Mouse (Mus musculus) embryonic facial prominence, embryonic 10.5 days (tissue): Measurements from ENCODE around the gene Nxnl1. TPM values are rescaled to one million over a fixed set of nuclear protein-coding genes. Genes with fewer than 3 reads are reported as not detected.
"Not testable (repeated sequence)": the region's sequence is repeated elsewhere in the genome, so short reads cannot be mapped to it uniquely, and the experiment has no call there.

Experiments used
- DNase-seq: peaks from one replicate; pipeline ENCODE4 v3.0.0-alpha.2; 2017; ENCODE audit warnings: low spot score
- H3K27ac ChIP-seq: fragments of 300-500 bp; sonication (generic); replicated peaks from 2 replicates; pipeline ENCODE4 v1.5.1; 2016; ENCODE audit warnings: mild to moderate bottlenecking
- H3K27me3 ChIP-seq: fragments of 300-500 bp; sonication (generic); replicated peaks from 2 replicates; pipeline ENCODE4 v1.6.1; 2016; ENCODE audit warnings: low read depth, mild to moderate bottlenecking; ENCODE audit not compliant: poor library complexity, severe bottlenecking
- H3K36me3 ChIP-seq: fragments of 300-500 bp; sonication (generic); replicated peaks from 2 replicates; pipeline ENCODE4 v1.6.1; 2016; ENCODE audit warnings: mild to moderate bottlenecking, moderate library complexity
- H3K4me1 ChIP-seq: fragments of 300-500 bp; sonication (generic); 2 replicates; pipeline ENCODE4 v1.6.1; 2016
- H3K4me3 ChIP-seq: fragments of 300-500 bp; sonication (generic); 2 replicates; pipeline ENCODE4 v1.5.1; 2016; ENCODE audit warnings: mild to moderate bottlenecking, moderate library complexity
- H3K9me3 ChIP-seq: fragments of 300-500 bp; sonication (generic); 2 replicates; pipeline ENCODE4 v1.6.1; 2016; ENCODE audit warnings: mild to moderate bottlenecking
- WGBS: fragments of 180-500 bp; shearing (Covaris S2); methylation state at CpG from one replicate; pipeline ENCODE4 v1.1.7; 2016; 5-methylcytosine and 5-hydroxymethylcytosine counted together
- polyA plus RNA-seq: library from polyadenylated mRNA; unstranded; fragments of >200 nt; fragmentation: Nextera tagmentation; extraction: Ambion mirVana; gene quantifications from 2 replicates; pipeline ENCODE4 v1.2.1, GENCODE M21; 2016

The Nxnl1 gene
- polyA plus RNA-seq, 1 experiment from 2014 or later, result 0.15 TPM

GRCm38 (mm10) chr8:71542632-71543343 lies 23.6 kb downstream of the Nxnl1 start, which contains the start of gene Mvb12a:
Mvb12a (plus strand) TSS chr8:71542922.
- Histone ChIP-seq H3K4me1 (peaks cover 17% of the 10 kb centered on the region), H3K27ac (peak within 1 kb of the TSS; percentile 82)

DNA sequence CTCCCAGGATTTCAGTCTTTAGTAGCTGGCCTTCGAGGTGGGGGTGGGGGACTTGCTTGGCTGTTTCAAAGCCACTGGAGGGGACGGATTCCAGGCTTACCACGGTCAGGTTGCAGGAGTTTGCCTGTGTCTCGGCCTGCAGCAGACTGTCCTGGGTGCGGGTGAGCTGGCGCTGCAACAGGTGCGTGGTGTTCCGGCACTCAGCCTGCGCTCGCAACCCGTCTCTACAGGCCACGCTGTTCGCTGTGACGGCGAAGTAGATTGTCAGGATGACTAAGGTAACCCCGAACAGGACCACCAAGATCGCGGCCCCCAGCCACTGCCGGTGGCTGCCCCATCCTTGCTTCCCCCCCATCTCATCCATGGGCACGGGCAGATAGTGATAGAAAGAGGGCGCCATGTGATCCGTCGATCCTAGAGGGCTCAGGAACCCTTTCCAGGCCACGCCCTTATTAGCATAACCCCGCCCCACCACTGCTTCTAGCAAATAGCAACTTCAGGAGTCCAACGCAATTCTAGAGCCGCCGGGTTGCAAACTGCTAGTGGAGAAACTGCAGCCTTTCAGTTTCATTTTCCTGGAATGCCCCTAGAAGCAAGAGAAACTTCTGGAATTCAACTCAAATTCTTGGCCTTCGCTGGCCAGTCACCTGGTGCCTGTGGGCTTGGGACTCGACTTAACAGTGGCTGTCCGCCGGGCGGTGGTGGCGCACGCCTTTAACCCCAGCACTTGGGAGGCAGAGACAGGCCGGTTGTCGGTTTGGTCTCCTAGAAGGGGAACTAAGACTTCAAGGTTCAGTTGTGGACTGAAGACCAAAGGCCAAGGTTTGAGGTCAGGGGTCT lies 29.2 kb downstream of the Nxnl1 start, which contains the start of gene Bst2:
Gene Bst2 (minus strand): TSS at position 429 of the 840 bp plus-strand sequence.
- H3K4me1 ChIP-seq, result peaks cover 22% of the 10 kb centered on the region
- no peaks in the 10 kb centered on the region for H3K9me3 ChIP-seq
- DNase-seq, result peak; percentile 84
- H3K36me3 ChIP-seq, result no peaks in the 10 kb centered on the region
- H3K27me3 ChIP-seq, result peaks cover 53% of the 10 kb centered on the region
- H3K27ac ChIP-seq, result peak within 1 kb of the TSS; percentile 77
- WGBS, result 4% methylated on average over 37 of the region's 37 CpGs
- peak within 1 kb of the TSS; percentile 58 for H3K4me3 ChIP-seq

More at GRCm38 (mm10) chr8:71542632-71543343, 23.6 kb downstream of the Nxnl1 start, which contains the start of gene Mvb12a:
- peaks cover 17% of the 10 kb centered on the region for H3K27me3 ChIP-seq
- under 1% methylated on average over 55 of the region's 55 CpGs for whole genome bisulfite sequencing
- peaks cover 27% of the 10 kb centered on the region for H3K36me3 ChIP-seq
- H3K9me3 ChIP-seq, result no peaks in the 10 kb centered on the region
- peak; percentile 96 for DNase-seq
- H3K4me3 ChIP-seq, result peak within 1 kb of the TSS; percentile 84

GRCm38 (mm10) chr8:71535663-71536062 lies 30.7 kb downstream of the Nxnl1 start:
- Histone ChIP-seq H3K4me1 (peaks cover 22% of the 10 kb centered on the region), H3K9me3 (no peaks in the 10 kb centered on the region), H3K4me3 (no peak overlapping the region), H3K36me3 (no peaks in the 10 kb centered on the region), H3K27me3 (peaks cover 53% of the 10 kb centered on the region), H3K27ac (no peak overlapping the region)
- DNase-seq, result no peak
- WGBS, result 57% methylated on average over 5 of the region's 5 CpGs

GRCm38 (mm10) chr8:71534263-71534810 lies 32.1 kb downstream of the Nxnl1 start:
- Histone ChIP-seq H3K4me3 (no peak overlapping the region), H3K4me1 (peaks cover 22% of the 10 kb centered on the region)
- 37% methylated on average over 3 of the region's 3 CpGs for WGBS

GRCm38 (mm10) chr8:71530735-71531467 lies 35.5 kb downstream of the Nxnl1 start:
- H3K27ac ChIP-seq, DNase-seq, H3K9me3 ChIP-seq, H3K36me3 ChIP-seq, H3K4me3 ChIP-seq: not testable (repeated sequence)
- Histone ChIP-seq H3K4me1 (peaks cover 22% of the 10 kb centered on the region), H3K27me3 (peaks cover 47% of the 10 kb centered on the region)
- 72% methylated on average over 8 of the region's 12 CpGs for WGBS

More at GRCm38 (mm10) chr8:71534263-71534810, 32.1 kb downstream of the Nxnl1 start:
- DNase-seq, result no peak
- Histone ChIP-seq H3K9me3 (no peaks in the 10 kb centered on the region), H3K27me3 (peaks cover 48% of the 10 kb centered on the region), H3K27ac (no peak overlapping the region), H3K36me3 (no peaks in the 10 kb centered on the region)

DNA sequence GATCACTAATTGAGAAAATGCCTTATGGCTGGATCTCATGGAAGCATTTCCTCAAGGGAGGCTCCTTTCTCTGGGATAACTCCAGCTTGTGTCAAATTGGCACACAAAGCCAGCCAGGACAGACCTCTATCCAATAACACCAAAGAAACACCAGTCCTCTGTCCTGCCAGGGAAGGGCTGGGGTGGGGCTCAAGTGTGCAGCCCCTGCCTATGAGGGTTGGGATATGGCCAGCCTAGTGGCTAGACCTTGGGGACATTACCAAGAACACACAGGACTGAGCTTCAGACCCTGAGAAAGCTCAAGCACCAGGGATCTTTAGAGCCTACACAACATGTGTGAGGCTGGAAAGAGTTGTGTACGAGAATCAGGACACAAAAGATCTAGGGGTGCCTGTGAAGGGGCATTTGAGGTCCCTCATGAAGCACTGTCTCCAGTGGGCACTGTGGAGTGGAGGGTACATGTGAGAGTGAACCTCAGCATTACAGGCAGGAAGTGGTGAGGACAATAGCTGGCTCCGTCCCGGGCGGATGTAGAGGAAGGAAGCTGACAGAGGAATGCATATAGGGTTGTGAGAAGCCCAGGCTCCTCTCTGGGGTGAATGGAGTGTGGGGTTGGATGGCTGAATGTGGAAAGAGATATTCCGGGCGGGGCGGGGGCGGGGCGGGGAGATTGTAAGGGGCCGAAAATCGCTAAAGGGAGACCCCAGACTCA lies 37.9 kb downstream of the Nxnl1 start:
- no peak for DNase-seq
- no peaks in the 10 kb centered on the region for H3K36me3 ChIP-seq
- WGBS, result 77% methylated on average over 11 of the region's 11 CpGs
- H3K9me3 ChIP-seq, result no peaks in the 10 kb centered on the region
- H3K4me3 ChIP-seq, result no peak overlapping the region
- H3K27me3 ChIP-seq, result peaks cover 54% of the 10 kb centered on the region
- H3K27ac ChIP-seq, result peak overlapping the region; percentile 71
- H3K4me1 ChIP-seq, result peaks cover 28% of the 10 kb centered on the region

DNA sequence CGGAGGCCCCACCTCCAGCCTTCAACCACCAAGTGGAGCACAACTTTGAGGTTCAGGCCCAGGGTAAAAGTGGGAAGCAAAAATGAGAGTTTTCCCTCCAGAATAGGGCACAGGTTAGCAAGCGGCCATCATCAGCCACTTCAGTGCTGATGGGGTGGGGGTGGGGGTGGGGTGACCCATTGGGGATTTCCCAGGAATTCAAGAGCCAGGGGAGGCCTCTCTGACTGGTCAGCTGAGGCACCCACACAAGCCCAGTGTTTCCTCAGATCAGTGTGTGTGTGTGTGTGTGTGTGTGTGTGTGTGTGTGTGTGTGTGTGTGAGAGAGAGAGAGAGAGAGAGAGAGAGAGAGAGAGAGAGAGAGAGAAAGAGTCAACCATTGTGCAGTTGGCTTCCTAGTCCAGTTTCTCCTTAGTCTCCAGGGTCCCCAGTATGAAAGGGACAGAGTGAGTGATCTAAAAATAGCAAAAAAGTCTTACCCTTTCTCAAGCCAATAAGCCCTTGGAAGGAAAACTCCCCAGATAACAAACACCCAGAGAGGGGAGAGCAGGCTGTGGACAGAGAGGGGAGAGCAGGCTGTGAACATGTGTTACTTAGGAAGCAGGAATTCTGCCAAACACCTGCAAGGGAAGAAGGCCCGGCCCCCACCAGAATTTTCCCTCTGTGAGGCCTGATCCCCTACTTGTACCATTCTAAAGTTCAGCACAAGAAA lies 39.1 kb downstream of the Nxnl1 start:
- Histone ChIP-seq H3K36me3 (no peaks in the 10 kb centered on the region), H3K9me3 (no peaks in the 10 kb centered on the region), H3K27ac (no peak overlapping the region; the same call in 1 of the 2 replicates), H3K4me1 (peaks cover 28% of the 10 kb centered on the region), H3K27me3 (peaks cover 65% of the 10 kb centered on the region), H3K4me3 (no peak overlapping the region)
- WGBS, result 51% methylated on average over 3 of the region's 3 CpGs
- DNase-seq, result no peak

DNA sequence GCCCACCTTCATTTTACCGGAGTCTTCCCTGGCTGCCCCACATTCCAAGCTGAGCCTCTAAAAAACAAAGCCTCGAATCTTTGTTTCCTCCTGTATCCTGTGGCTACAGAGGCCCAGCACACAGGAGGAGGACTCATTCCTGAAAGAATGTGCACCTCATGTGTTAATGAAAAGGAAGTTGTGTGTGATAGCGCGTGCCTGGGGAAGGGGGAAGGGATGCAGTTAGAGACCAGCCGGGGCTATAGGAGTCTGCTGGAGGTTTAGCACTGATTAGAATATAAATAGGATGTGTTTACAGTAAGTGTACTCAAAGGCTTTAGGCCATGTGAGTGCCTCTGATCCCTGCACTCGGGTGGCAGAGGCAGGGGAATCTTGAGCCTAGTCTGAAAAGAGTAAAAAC lies 40.1 kb downstream of the Nxnl1 start:
- WGBS, result 8% methylated on average over 6 of the region's 6 CpGs
- no peaks in the 10 kb centered on the region for H3K36me3 ChIP-seq

DNA sequence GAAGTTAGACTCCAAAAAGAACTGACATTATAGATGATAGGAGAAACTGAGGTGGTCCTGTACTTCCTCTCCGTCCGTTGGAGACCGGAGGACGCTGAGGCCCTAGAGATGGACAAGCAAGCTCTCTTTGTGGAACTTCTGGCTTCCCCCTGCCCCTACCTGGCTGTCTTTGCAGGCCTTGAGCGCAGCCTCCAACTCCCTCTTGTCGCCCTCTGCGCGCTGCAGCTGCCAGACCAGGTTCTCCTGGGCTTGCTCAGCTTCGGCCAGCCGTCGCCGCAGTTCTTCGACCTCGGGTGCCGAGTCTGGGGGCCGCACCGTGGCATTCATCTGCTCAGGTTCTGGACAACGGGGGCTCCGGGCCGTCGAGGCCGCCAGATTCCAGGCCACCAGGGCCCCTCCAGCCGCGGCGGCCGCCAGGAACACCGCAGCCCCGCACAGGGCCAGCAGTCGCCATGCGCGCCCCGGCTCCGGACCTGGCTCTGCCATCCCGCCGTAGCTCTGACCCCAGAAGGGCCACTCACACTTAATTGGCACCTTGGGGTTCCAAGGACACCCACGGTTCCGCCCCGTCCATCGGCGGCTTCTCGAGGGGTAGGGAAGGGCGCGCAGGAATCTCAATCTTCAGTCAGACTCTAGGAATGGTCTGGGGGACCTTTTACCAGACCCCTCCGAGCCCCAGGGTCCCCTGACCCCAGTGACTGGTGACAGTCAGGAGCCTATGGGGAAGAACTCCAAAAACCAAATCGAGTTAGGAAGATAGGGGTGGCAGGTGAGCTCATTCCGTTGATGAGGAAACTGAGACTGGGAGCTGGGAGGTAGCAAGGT lies 41.0 kb downstream of the Nxnl1 start, which contains the start of gene Ccdc194:
Gene Ccdc194 (minus strand): TSS at position 486 of the 825 bp plus-strand sequence.
- peaks cover 39% of the 10 kb centered on the region for H3K4me1 ChIP-seq
- no peaks in the 10 kb centered on the region for H3K9me3 ChIP-seq
- 5% methylated on average over 46 of the region's 46 CpGs for WGBS
- H3K27ac ChIP-seq, result peak within 1 kb of the TSS; percentile 45
- DNase-seq, result peak; percentile 54
- no peaks in the 10 kb centered on the region for H3K36me3 ChIP-seq
- H3K4me3 ChIP-seq, result peak within 1 kb of the TSS; percentile 48
- peaks cover 68% of the 10 kb centered on the region for H3K27me3 ChIP-seq

More for the DNA sequence above, 40.1 kb downstream of the Nxnl1 start:
- H3K27ac ChIP-seq, result no peak overlapping the region
- no peak overlapping the region for H3K4me3 ChIP-seq
- peaks cover 68% of the 10 kb centered on the region for H3K27me3 ChIP-seq
- peaks cover 35% of the 10 kb centered on the region for H3K4me1 ChIP-seq
- H3K9me3 ChIP-seq, result no peaks in the 10 kb centered on the region
- peak; percentile 46 for DNase-seq

GRCm38 (mm10) chr8:71521634-71522033 lies 44.8 kb downstream of the Nxnl1 start:
- peak; percentile 95 for DNase-seq
- peak overlapping the region; percentile 8 for H3K4me3 ChIP-seq
- no peaks in the 10 kb centered on the region for H3K9me3 ChIP-seq
- peaks cover 45% of the 10 kb centered on the region for H3K27me3 ChIP-seq
- 4% methylated on average over 17 of the region's 17 CpGs for WGBS
- peaks cover 48% of the 10 kb centered on the region for H3K4me1 ChIP-seq
- H3K36me3 ChIP-seq, result no peaks in the 10 kb centered on the region
- no peak overlapping the region for H3K27ac ChIP-seq
